Mouse (Mus musculus) adipose tissue, adult 10 weeks (tissue): ENCODE data around the gene Gm9887. TPM values are rescaled to one million over a fixed set of nuclear protein-coding genes. Genes with fewer than 3 reads are reported as not detected.

Experiments used
- polyA plus RNA-seq: library from polyadenylated mRNA; stranded (reverse); fragments of 350-450 nt; fragmentation: Illumina TruSeq; extraction: RNeasy Lipid Tissue Mini Kit (QIAGEN cat#74804); gene quantifications from one replicate; pipeline ENCODE4 v1.2.3, GENCODE M21; 2014; ENCODE audit warnings: low read depth, low replicate concordance

Gene Gm9887
- 0.61 TPM for polyA plus RNA-seq

GRCm38 (mm10) chr12:69371854-69372671, at the start of gene Gm9887, which contains the start of gene Arf6:
Gm9887 (minus strand) TSS chr12:69372458.
Arf6 (plus strand) TSS chr12:69372150.

GRCm38 (mm10) chr12:69356546-69357299, 15.5 kb downstream of the Gm9887 start, which contains the start of gene Nemf:
Nemf (minus strand) TSS chr12:69357165.

Other genes with a start within 250 kb of the Gm9887 start
- 3,001 TPM for gene Rps29, start 213.3 kb downstream of the Gm9887 start, polyA plus RNA-seq
- gene Lrr1, start 203.6 kb downstream of the Gm9887 start, polyA plus RNA-seq = 0.89 TPM
- gene Rpl36al, start 188.4 kb downstream of the Gm9887 start, polyA plus RNA-seq = 623 TPM
- gene Mgat2, start 188.3 kb downstream of the Gm9887 start, polyA plus RNA-seq = 45.2 TPM
- 3.4 TPM for gene Gm49383, start 175.4 kb downstream of the Gm9887 start, polyA plus RNA-seq
- 1.8 TPM for gene Dnaaf2, start 174.0 kb downstream of the Gm9887 start, polyA plus RNA-seq
- gene Gm49384, start 168.2 kb downstream of the Gm9887 start, polyA plus RNA-seq = 3.1 TPM
- 3.3 TPM for gene Pole2, start 144.3 kb downstream of the Gm9887 start, polyA plus RNA-seq
- gene Klhdc1, start 131.3 kb downstream of the Gm9887 start, polyA plus RNA-seq = 14.3 TPM
- gene Klhdc2, start 75.8 kb downstream of the Gm9887 start, polyA plus RNA-seq = 52.5 TPM
- gene Nemf, start 15.3 kb downstream of the Gm9887 start, polyA plus RNA-seq = 31.5 TPM
- gene Arf6, start 308 bp downstream of the Gm9887 start, polyA plus RNA-seq = 56.5 TPM
- 9.8 TPM for gene Vcpkmt, start 210.6 kb upstream of the Gm9887 start, polyA plus RNA-seq